Mouse (Mus musculus) MEL (cell line): ENCODE data around the gene Nfyb.

Experiments used
- CTCF ChIP-seq, 3 experiments: IDR thresholded peaks in 2 of 3; conservative IDR thresholded peaks in 1 of 3; 2 replicates each; pipeline ENCODE4 v1.5.1; 2011 to 2012; ENCODE audit warnings: low read length in 3 of 3, low read depth in 2 of 3, mild to moderate bottlenecking in 2 of 3, improper control_type of control experiment in 1 of 3, inconsistent platforms in 1 of 3, mixed read lengths in 1 of 3, moderate library complexity in 1 of 3; ENCODE audit not compliant: control insufficient read depth in 1 of 3, insufficient read depth in 1 of 3, poor library complexity in 1 of 3, severe bottlenecking in 1 of 3
- E2F4 ChIP-seq: IDR thresholded peaks from 2 replicates; pipeline ENCODE4 v1.6.1; 2011; ENCODE audit warnings: low read depth, low read length, improper control_type of control experiment, borderline replicate concordance
- POLR2A ChIP-seq, 2 experiments: IDR thresholded peaks; 2 replicates each; pipeline ENCODE4 v1.6.1; 2011 to 2012; ENCODE audit warnings: low read length in 2 of 2, mild to moderate bottlenecking in 2 of 2, control low read depth in 1 of 2, improper control_type of control experiment in 1 of 2, low read depth in 1 of 2, moderate library complexity in 1 of 2; ENCODE audit not compliant: control insufficient read depth in 1 of 2, insufficient read depth in 1 of 2, poor library complexity in 1 of 2
- USF1 ChIP-seq: IDR thresholded peaks from 2 replicates; pipeline ENCODE4 v1.6.1; 2014; ENCODE audit warnings: low read depth, mild to moderate bottlenecking, inconsistent platforms, low read length, improper control_type of control experiment, moderate library complexity

DNA sequence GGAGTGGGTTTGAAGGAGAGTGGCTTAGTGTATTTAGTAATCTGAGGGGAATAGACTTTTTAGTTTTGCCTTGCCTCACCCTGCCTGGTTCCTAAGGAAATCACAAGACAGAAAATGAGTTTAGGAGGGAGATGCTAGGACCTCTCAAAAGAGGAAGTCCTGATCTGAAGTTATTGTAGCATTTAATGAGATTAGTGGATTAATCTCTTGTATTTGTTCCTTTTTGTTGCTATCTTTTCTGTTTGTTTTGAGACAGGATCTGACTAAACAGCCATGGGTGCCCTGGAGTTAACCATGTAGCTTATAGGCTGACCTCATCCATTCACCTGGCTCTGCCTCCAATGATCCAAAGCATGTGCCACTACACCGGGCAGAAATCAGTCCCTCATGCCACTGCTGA, 21.4 kb downstream of the Nfyb start:
- TF ChIP-seq CTCF (IDR thresholded peaks at IDR 0.05 in 2 of 3, conservative IDR thresholded peaks at IDR 0.05 in 1 of 3; ENCODE audit: control insufficient read depth in 1 of 3, insufficient read depth in 1 of 3, low read depth in 2 of 3, low read length in 3 of 3, poor library complexity in 1 of 3, severe bottlenecking in 1 of 3) = no peak
- TF ChIP-seq POLR2A (IDR thresholded peaks at IDR 0.05; ENCODE audit: control insufficient read depth in 1 of 2, insufficient read depth in 1 of 2, low read depth in 1 of 2, low read length in 2 of 2, poor library complexity in 1 of 2) = no peak
- TF ChIP-seq E2F4 = no peak
- TF ChIP-seq USF1 = no peak
